Comparison of ENCODE assay signal across 25 mouse cellular contexts in the genomic region with DNA sequence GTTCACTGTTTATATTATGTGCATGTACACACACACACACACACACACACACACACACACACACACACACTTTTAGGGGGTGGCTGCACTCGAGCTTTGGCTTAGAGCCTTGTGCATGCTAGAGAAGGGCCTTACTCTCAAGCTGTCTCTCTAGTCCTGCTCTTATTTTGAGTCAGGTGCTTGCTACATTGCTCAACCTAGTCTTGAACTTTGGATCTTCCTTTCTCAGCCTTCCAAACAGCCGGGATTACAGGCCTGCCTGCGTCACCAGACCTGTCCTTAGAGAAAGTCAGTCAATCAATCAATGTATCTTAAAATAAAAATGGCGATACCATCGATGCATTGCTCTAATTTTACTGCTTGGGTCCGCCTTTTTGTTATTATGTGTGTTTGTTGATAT.
DNase-seq lines count a peak whose midpoint lies in the region; ATAC-seq and TF ChIP-seq lines count a peak whose summit lies in the region.
"Had no signal": no experiment of that assay in that cellular context is flagged by ENCODE, and none has a peak within 500 bp of the region (broad histone marks: within the 10 kb centered on the region; RNA-seq: fewer than 3 reads in every experiment).

No protein-coding gene starts in this region.

- H3K4me2 ChIP-seq in liver, postnatal 0 days (ENCODE audit: low read depth, low read length) = no peak overlapping the region
- H3K4me2 ChIP-seq in liver, embryonic 12.5 days = no peak overlapping the region
- no peak overlapping the region for H3K4me2 ChIP-seq in intestine, postnatal 0 days (replicated peaks; ENCODE audit: low read depth)
- H3K4me2 ChIP-seq: embryonic facial prominence, embryonic 12.5 days; forebrain, embryonic 13.5 days; forebrain, embryonic 15.5 days had no signal

- no peak for TF ChIP-seq EP300 in liver, postnatal 0 days (IDR thresholded peaks at IDR 0.05; ENCODE audit: low read depth)

- no peak overlapping the region for H3K9ac ChIP-seq in liver, postnatal 0 days (replicated peaks)
- no peak overlapping the region for H3K9ac ChIP-seq in liver, embryonic 12.5 days
- no peak overlapping the region for H3K9ac ChIP-seq in intestine, postnatal 0 days (ENCODE audit: low read depth, low read length)
- H3K9ac ChIP-seq: embryonic facial prominence, embryonic 12.5 days; forebrain, embryonic 13.5 days; forebrain, embryonic 15.5 days had no signal

- no peak overlapping the region for H3K4me3 ChIP-seq in kidney, adult 2 months (ENCODE audit: insufficient read depth, low read depth, low read length)
- no peak overlapping the region for H3K4me3 ChIP-seq in liver, postnatal 0 days (ENCODE audit: low read depth, low read length)
- H3K4me3 ChIP-seq in liver, embryonic 12.5 days = no peak overlapping the region
- no peak overlapping the region for H3K4me3 ChIP-seq in intestine, postnatal 0 days (ENCODE audit: low read depth, low read length)
- H3K4me3 ChIP-seq in embryonic facial prominence, embryonic 10.5 days = no peak overlapping the region
- H3K4me3 ChIP-seq: embryonic facial prominence, embryonic 12.5 days; forebrain, embryonic 13.5 days; forebrain, embryonic 15.5 days had no signal

- no peaks in the 10 kb centered on the region for H3K27me3 ChIP-seq in kidney, adult 2 months (replicated peaks; ENCODE audit: control insufficient read depth, insufficient read depth, low read length)
- no peaks in the 10 kb centered on the region for H3K27me3 ChIP-seq in liver, postnatal 0 days (ENCODE audit: insufficient read depth, low read length)
- peaks cover 5% of the 10 kb centered on the region; the same call in 1 of the 2 replicates for H3K27me3 ChIP-seq in liver, embryonic 12.5 days (replicated peaks)
- H3K27me3 ChIP-seq in intestine, postnatal 0 days (replicated peaks; ENCODE audit: control insufficient read depth, insufficient read depth, low read length) = no peaks in the 10 kb centered on the region
- H3K27me3 ChIP-seq in embryonic facial prominence, embryonic 10.5 days (replicated peaks; ENCODE audit: low read depth, poor library complexity, severe bottlenecking) = peaks cover 4% of the 10 kb centered on the region; the same call in 1 of the 2 replicates
- H3K27me3 ChIP-seq: CH12.LX; embryonic facial prominence, embryonic 12.5 days; forebrain, embryonic 15.5 days; Patski had no signal

- 74% methylated on average over 6 of the region's 6 CpGs for WGBS in kidney, adult 2 months
- WGBS in liver, postnatal 0 days (ENCODE audit: insufficient replicate concordance) = 63% methylated on average over 6 of the region's 6 CpGs
- WGBS in liver, embryonic 12.5 days (ENCODE audit: insufficient replicate concordance) = 61% methylated on average over 6 of the region's 6 CpGs
- WGBS in intestine, postnatal 0 days = 65% methylated on average over 6 of the region's 6 CpGs
- 91% methylated on average over 6 of the region's 6 CpGs for WGBS in embryonic facial prominence, embryonic 10.5 days

- DNase-seq in kidney, adult 2 months = peak; percentile 47
- DNase-seq in kidney, adult 9 months = no peak
- no peak for DNase-seq in liver, postnatal 0 days
- DNase-seq in embryonic facial prominence, embryonic 10.5 days (ENCODE audit: low spot score) = no peak
- DNase-seq in adrenal gland, adult 8-10 months = no peak
- DNase-seq: adrenal gland, postnatal 10 days; adrenal gland, postnatal 25 days; B cell, adult 2 months; cerebellum, adult 11 months; cerebellum, adult 18-20 months; cerebellum, adult 8-10 months; cerebellum, adult 9-11 months; cerebellum, postnatal 14 days; cerebellum, postnatal 36 days; embryo, embryonic 11 days had no signal

- H3K9me3 ChIP-seq in liver, postnatal 0 days (ENCODE audit: low read length) = no peaks in the 10 kb centered on the region
- no peaks in the 10 kb centered on the region for H3K9me3 ChIP-seq in liver, embryonic 12.5 days (replicated peaks)
- H3K9me3 ChIP-seq in intestine, postnatal 0 days (ENCODE audit: control insufficient read depth) = no peaks in the 10 kb centered on the region
- H3K9me3 ChIP-seq in embryonic facial prominence, embryonic 10.5 days = no peaks in the 10 kb centered on the region
- H3K9me3 ChIP-seq: embryonic facial prominence, embryonic 12.5 days; forebrain, embryonic 13.5 days; forebrain, embryonic 15.5 days had no signal

- H3K27ac ChIP-seq in kidney, adult 2 months (ENCODE audit: insufficient read depth, low read depth, low read length) = no peak overlapping the region
- no peak overlapping the region for H3K27ac ChIP-seq in liver, postnatal 0 days (ENCODE audit: low read depth)
- no peak overlapping the region for H3K27ac ChIP-seq in liver, embryonic 12.5 days
- H3K27ac ChIP-seq in intestine, postnatal 0 days (ENCODE audit: low read depth, low read length) = no peak overlapping the region
- no peak overlapping the region for H3K27ac ChIP-seq in embryonic facial prominence, embryonic 10.5 days (replicated peaks)
- H3K27ac ChIP-seq: embryonic facial prominence, embryonic 12.5 days; forebrain, embryonic 13.5 days; forebrain, embryonic 15.5 days had no signal

- no peak for TF ChIP-seq CTCF in kidney, adult 2 months (conservative IDR thresholded peaks at IDR 0.05; ENCODE audit: insufficient read depth, insufficient read length, low read depth, low read length)
- TF ChIP-seq CTCF in liver, postnatal 0 days (IDR thresholded peaks at IDR 0.05; ENCODE audit: low read depth) = no peak
- no peak for TF ChIP-seq CTCF in intestine, postnatal 0 days (IDR thresholded peaks at IDR 0.05; ENCODE audit: low read depth)

- H3K4me1 ChIP-seq in kidney, adult 2 months (ENCODE audit: control insufficient read depth, insufficient read depth, low read length) = peaks cover 6% of the 10 kb centered on the region; the same call in 1 of the 2 replicates
- H3K4me1 ChIP-seq in liver, postnatal 0 days (ENCODE audit: insufficient read depth) = no peaks in the 10 kb centered on the region; the same call in 1 of the 2 replicates
- no peaks in the 10 kb centered on the region for H3K4me1 ChIP-seq in liver, embryonic 12.5 days
- no peaks in the 10 kb centered on the region for H3K4me1 ChIP-seq in intestine, postnatal 0 days (replicated peaks; ENCODE audit: control insufficient read depth, insufficient read depth, low read length)
- peaks cover 14% of the 10 kb centered on the region for H3K4me1 ChIP-seq in embryonic facial prominence, embryonic 10.5 days
- H3K4me1 ChIP-seq: embryonic facial prominence, embryonic 12.5 days had no signal

- peak; percentile 54 for ATAC-seq in liver, postnatal 0 days
- no peak for ATAC-seq in liver, embryonic 12.5 days
- peak; percentile 80 for ATAC-seq in intestine, postnatal 0 days
- ATAC-seq: activated CD4-positive, CD25-positive, alpha-beta regulatory T cell, adult 4 months; CD4-positive, CD25-positive, alpha-beta regulatory T cell, adult 4 months; forebrain, embryonic 13.5 days; forebrain, embryonic 15.5 days; Patski had no signal

- TF ChIP-seq POLR2A in kidney, adult 2 months (IDR thresholded peaks at IDR 0.05; ENCODE audit: low read depth, low read length) = no peak

- H3K36me3 ChIP-seq in kidney, adult 2 months (ENCODE audit: control insufficient read depth, insufficient read depth, low read length) = no peaks in the 10 kb centered on the region
- H3K36me3 ChIP-seq in liver, postnatal 0 days (replicated peaks; ENCODE audit: insufficient read depth, low read length) = no peaks in the 10 kb centered on the region
- no peaks in the 10 kb centered on the region for H3K36me3 ChIP-seq in liver, embryonic 12.5 days
- H3K36me3 ChIP-seq in intestine, postnatal 0 days (ENCODE audit: control insufficient read depth, insufficient read depth) = no peaks in the 10 kb centered on the region
- peaks cover 6% of the 10 kb centered on the region; the same call in 1 of the 2 replicates for H3K36me3 ChIP-seq in embryonic facial prominence, embryonic 10.5 days (replicated peaks)
- H3K36me3 ChIP-seq: embryonic facial prominence, embryonic 12.5 days; forebrain, embryonic 15.5 days; G1E had no signal
